Mouse (Mus musculus) embryonic fibroblast, embryonic 13.5 days (primary cell): ENCODE measurements around the gene Rnf7.

Source experiments
- CTCF ChIP-seq: IDR thresholded peaks from 2 replicates; pipeline ENCODE4 v1.5.1; 2011; ENCODE audit warnings: mild to moderate bottlenecking, control low read depth, low read length, moderate library complexity, borderline replicate concordance; ENCODE audit not compliant: insufficient read depth
- POLR2A ChIP-seq: IDR thresholded peaks from 2 replicates; pipeline ENCODE4 v1.6.1; 2011; ENCODE audit warnings: low read depth, mild to moderate bottlenecking, control low read depth, low read length, moderate library complexity

- TF ChIP-seq POLR2A, result no peak
- TF ChIP-seq CTCF, result no peak
Measured at GRCm38 (mm10) chr9:96524972-96525506, 46.6 kb upstream of the Rnf7 start, which contains the start of gene Gm28729.
